Mouse (Mus musculus): ENCODE measurements around the gene Ninl.
"Not testable (repeated sequence)": the region's sequence is repeated elsewhere in the genome, so short reads cannot be mapped to it uniquely, and the experiment has no call there.

Gene Ninl

GRCm38 (mm10) chr2:150949652-150950051, 89.5 kb downstream of the Ninl start:
- DNase-seq (ENCODE audit: low read depth, low spot score) = no peak

GRCm38 (mm10) chr2:150948786-150949185, 90.4 kb downstream of the Ninl start:
- DNase-seq (ENCODE audit: low read depth, low spot score) = no peak

DNA sequence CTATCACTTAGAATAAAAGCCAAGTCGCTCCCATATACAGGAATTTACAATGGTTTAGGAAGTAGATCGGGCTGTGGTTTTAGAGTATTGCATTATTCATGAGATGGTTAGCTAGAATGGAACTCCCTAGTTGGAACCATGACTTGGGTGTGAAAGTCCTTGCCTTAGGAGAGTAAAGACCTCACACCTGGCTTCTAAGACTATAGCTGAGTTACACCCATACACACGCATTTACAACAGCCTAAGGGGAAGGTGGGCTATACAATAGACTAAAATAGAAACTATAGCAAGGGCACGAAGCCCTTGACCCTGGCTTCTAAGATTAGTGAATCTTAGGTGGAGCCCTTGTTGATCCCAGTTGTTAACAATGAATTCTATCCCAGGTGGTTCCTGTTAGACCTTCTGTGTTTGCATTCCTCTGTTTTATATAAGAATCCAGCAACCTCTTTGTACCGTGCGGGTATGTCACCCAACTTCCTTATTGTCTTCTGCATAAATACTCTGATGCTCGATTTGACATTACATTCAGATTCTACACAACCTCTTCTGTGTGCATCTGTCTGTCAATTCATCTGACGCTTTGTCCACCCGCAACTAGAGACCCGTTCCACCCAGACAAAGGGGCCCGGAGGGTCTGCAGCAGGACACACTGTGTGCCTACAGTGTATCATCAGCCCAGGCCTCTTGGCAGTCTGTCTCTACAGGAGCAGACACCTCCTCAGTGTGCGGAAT, 91.1 kb downstream of the Ninl start:
- DNase-seq (ENCODE audit: low read depth, low spot score) = peak; percentile 78

DNA sequence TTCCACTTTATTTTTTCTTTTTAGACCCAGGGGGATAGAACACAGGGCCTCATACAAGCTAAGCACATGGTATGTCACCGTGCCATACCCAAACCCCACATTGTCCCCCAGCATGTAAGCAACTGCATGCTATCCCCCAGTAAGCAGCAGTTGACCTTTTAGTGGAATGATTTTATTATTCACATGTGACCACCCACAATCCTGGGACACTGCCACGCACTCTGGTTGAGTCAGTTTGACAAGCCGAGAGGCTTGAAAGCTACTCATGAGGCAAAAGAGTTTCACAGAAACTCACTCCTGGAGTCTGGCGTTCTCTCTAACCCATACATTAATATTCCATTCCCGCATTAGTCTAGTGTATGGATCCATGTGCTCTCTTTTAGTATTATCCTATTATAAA, 91.8 kb downstream of the Ninl start:
- DNase-seq (ENCODE audit: low read depth, low spot score) = not testable (repeated sequence)

GRCm38 (mm10) chr2:150944017-150944416, 95.2 kb downstream of the Ninl start:
- DNase-seq (ENCODE audit: low read depth, low spot score) = no peak

DNA sequence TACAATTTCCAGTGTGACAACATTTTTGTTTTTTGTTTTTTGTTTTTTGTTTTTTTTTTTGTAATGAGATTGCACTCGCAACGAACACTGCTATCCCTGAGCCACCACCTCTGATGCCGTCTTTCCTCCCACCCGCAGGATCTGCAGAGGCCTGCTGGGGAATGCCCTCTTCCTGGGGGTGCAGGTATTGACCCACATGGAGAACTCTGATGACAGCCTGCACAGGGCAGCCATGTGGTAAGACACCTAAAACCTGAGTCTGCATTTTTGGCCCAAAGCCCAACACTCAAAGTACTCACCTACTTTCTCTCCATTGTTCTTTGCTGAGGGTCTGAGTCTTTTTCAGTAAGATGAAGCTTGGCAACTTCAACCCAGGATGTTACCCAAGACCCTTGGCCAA, 104.5 kb downstream of the Ninl start:
- DNase-seq (ENCODE audit: low read depth, low spot score) = no peak

DNA sequence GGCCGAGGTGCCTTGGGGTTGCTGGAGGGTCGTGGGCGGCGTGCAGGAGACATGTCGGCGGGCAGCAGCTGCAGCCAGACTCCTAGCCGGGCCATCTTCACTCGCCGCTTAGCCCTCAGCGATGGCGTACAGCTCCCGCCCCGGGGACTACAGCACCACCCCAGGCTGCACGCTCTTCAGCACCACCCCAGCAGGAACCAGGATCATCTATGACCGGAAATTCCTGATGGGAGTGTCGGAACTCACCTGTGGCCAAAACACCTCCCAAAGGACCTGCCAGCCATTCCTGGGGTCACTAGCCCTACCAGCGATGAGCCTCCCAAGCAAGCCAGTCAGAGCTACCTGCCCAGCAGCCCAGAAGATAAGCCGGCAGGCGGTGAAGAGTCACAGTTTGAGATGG, 105.7 kb downstream of the Ninl start:
- peak; percentile 24 for DNase-seq (ENCODE audit: low read depth, low spot score)

GRCm38 (mm10) chr2:150930806-150931205, 108.4 kb downstream of the Ninl start:
- DNase-seq (ENCODE audit: low read depth, low spot score) = no peak

- DNase-seq (ENCODE audit: low read depth, low spot score) = no peak
These were observed 110.0 kb downstream of the Ninl start for GRCm38 (mm10) chr2:150929156-150929555.

- no peak for DNase-seq (ENCODE audit: low read depth, low spot score)
These were observed 112.0 kb downstream of the Ninl start for GRCm38 (mm10) chr2:150927038-150927720.

DNA sequence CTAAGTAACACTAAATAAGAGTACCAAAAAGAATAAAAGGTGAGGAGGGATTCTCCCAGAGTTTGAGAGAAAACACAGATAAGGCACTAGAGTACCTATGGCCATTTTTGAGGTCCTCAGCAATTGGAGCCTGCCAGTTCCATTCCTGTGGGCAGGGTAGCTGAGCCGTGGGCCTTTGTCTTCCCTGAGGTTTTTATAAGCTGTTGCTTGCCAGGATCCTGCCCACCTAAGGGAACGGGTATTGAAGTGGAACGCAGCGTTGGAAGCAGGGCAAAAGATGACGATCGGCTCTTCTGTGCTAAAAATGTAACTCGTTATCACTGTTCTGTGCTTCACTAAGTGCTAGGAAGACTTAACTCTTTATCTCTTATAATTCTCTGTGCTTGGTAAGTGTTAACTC, 115.7 kb downstream of the Ninl start:
- no peak for DNase-seq (ENCODE audit: low read depth, low spot score)

DNA sequence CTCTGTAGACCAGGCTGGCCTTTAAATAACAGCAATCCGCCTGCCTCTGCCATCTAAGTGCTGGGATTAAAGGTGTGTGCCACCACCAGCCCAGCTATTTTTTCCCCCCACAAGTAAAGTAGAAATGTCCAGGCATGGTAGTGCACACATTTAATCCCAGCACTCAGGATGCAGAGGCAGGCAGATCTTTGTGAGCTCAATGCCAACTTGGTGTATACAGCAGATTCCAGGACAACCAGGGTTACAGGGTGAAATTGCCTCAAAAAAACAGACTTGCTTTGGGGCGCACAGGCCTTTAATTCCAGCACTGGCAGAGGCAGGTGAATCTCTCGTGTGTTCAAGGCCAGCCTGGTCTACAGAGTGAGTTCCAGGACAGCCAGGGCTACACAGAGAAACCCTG, 116.2 kb downstream of the Ninl start:
- DNase-seq (ENCODE audit: low read depth, low spot score) = no peak

- DNase-seq (ENCODE audit: low read depth, low spot score) = no peak
These were observed 117.0 kb downstream of the Ninl start for GRCm38 (mm10) chr2:150922165-150922564.

DNA sequence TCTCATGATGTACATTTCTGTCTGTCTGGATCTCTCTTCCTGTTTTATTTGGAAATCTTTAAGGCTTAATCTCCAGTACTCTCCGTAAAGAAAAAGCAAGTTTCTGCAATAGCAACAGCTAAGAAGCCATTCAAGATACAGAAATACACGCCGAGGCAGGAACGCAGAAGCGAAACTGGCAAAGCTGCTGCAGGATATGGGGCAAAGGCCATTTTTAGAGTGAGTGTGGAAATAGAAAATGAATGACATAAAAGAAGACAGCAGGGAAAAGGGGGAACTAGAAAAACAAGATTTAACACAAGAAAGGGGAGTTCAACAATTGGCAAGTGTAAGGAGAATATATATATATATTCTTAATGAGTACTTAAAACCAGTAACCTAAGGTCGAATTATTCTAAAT, 117.5 kb downstream of the Ninl start:
- DNase-seq (ENCODE audit: low read depth, low spot score) = no peak

DNA sequence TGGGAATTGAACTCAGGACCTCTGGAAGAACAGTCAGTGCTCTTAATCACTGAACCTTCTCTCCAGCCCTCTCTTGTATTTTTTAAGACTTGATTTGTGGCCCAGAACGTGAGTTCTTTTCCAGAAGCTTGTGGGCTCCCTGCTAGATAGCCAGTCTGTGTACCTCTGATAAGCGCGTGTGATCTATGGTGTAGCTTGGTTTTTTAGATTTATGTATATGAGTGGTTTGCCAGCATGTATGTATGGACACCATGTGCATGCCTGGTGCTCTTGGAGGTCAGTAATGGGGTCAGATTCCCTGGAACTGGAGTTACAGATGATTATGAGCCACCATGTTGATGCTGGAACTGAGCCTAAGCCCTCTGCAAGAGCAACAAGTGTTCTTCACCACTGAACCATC, 118.6 kb downstream of the Ninl start:
- no peak for DNase-seq (ENCODE audit: low read depth, low spot score)

GRCm38 (mm10) chr2:150918720-150919119, 120.5 kb downstream of the Ninl start:
- DNase-seq (ENCODE audit: low read depth, low spot score) = no peak

- DNase-seq (ENCODE audit: low read depth, low spot score) = no peak
These were observed 123.4 kb downstream of the Ninl start for GRCm38 (mm10) chr2:150915786-150916185.

DNA sequence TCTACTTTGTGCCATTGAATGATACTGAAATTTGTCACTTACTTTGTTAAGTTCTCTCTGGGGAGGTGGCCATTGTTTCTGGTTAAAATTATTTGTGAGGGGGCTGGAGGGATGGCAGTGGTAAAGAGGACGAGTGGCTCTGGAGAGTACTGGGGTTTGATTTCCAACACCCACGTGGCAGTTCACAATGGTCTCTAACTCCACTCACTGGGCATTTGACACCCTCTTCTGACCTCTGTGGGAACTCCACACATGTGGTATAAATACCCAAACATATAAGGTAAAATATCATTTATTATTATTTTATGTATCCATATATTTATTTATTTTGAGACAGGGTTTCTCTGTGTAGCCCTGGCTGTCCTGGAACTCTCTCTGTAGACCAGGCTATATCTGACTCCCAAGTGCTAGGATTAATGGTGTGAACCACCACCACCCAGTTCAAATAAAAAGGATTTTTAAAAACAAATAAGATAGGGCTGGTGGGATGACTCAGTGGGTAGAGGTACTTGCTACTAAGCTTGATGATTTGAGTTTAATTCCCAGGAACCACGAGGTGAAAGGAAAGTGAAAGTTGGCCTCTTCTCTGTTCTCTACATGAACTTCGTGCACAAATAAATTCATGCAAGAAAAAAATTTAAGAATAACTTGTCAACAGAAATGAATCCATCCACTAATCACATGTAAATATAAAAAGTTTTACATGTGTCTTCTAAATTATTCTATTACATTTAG, 124.2 kb downstream of the Ninl start:
- DNase-seq (ENCODE audit: low read depth, low spot score) = no peak

DNA sequence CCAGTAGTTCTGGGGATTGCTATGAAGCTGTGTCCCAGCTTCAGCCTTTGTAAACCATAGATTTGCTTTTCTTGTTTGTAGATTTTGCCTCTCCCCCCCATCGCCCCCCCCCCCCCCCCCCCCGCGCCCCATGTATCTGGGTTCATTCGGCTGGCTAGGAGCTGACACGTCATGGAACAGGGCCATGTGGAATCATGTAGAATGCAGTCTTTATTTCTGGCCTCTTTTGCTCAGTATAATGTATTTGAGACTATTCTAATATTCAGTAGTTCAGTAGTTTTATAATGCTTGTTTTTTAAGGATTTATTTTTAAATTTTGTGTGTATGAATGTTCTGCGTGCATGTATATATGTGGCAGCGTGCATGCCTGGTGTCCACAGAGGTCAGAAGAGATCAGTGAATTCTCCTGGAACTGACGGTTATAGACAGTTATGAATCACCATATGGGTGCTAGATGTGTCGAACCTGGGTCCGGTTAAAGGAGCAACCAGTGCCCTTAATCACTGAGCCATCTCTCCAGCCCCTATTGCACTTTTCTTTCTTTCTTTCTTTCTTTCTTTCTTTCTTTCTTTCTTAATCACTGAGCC, 128.8 kb downstream of the Ninl start:
- no peak for DNase-seq (ENCODE audit: low read depth, low spot score)

DNA sequence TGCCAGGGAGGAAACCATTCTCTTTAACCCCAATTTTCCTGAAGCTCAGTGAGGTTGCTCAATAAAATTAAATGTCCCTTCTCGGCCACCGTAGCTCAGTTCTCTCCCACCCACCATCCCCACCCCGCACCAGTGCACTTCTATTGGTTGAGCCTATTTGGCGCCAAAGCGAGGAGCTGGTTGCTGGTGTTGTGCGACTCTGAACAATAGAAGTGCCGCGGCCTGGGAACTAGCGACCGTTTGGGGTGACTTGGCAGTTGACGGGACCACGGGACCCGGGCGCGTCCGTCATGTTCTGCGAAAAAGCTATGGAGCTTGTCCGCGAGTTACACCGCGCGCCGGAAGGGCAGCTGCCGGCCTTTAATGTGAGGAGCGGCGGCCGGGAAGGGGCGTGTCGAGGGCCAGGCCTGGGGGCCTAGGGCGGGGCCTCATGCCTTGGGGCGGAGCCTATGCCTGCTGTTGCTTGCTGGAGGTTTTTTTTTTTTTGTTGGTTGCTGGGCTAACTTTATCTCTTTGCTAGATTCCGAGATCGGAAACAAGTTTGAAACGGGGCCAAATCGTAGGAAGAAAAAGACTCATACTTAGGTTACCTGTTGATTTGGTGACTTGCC, 129.6 kb downstream of the Ninl start:
- peak; percentile 97 for DNase-seq (ENCODE audit: low read depth, low spot score)

DNA sequence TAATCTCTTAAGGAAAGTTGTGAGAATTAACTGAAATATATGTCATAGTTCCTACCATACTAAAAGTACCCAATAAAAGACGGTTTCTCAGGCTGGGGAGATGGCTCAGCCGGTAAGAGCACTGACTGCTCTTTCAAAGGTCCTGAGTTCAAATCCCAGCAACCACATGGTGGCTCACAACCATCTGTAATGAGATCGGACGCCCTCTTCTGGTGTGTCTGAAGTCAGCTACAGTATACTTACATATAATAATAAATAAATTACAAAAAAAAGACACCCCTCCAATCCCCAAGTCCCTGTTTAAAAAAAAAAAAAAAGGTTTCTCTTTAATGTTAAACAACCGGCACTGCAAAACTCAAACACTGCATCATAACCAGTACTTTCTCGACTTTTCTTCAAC, 130.3 kb downstream of the Ninl start:
- DNase-seq (ENCODE audit: low read depth, low spot score) = not testable (repeated sequence)

DNA sequence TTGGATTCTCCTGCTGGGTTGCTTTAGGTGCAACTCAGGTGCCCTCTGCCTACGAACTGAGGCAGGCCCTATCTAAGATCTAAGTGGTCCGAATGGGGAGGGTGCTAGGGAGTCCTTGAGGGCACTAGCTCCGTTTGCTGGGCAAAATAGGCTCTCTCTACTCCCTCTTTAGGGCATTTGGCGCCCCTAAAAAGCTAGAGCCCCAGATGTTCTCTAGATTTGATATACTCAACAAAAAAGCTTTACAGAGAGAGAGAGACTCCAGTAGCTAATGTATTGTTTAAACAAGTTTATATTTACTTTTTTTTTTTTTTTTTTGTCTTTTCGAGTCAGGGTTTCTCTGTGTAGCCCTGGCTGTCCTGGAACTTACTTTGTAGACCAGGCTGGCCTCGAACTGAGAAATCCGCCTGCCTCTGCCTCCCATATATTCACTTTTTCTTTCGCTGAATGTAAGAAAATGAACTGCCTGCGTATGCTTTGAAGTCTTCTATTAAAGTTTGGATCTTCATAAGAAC, 134.2 kb downstream of the Ninl start, which contains the start of gene Gins1:
Gins1 (plus strand) TSS at position 465 of the 515 bp plus-strand sequence.
- DNase-seq (ENCODE audit: low read depth, low spot score) = no peak

All from ES-CJ7 (cell line).